Mouse (Mus musculus) WW6 (cell line): ENCODE measurements around the gene Galnt6.

Experiments used
- DNase-seq: peaks from one replicate; pipeline ENCODE4 v3.0.0-alpha.2; 2013; ENCODE audit warnings: low read depth, low spot score

The Galnt6 gene

GRCm38 (mm10) chr15:100685255-100685654, 43.9 kb downstream of the Galnt6 start:
- DNase-seq: no peak

- DNase-seq: no peak
Measured at GRCm38 (mm10) chr15:100684450-100684849, 44.7 kb downstream of the Galnt6 start.

DNA sequence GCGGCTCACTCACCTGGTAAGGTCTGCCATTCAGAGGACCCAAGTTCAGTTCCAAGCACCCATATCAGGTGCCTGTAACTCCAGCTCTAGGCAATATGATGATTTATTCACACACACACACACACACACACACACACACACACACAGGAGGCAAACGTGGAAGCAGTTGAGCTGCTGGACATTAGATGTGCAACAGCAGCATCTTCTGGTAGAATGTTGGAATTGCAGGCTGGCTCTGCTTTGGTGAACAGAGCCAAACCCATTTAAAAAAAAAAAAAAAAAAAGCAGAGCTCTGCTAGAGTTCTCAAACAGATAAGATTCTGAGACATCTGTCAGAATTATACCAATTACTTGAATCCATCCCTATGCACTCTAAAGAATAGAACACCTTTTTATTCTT, 46.1 kb downstream of the Galnt6 start:
- peak; percentile 33 for DNase-seq

DNA sequence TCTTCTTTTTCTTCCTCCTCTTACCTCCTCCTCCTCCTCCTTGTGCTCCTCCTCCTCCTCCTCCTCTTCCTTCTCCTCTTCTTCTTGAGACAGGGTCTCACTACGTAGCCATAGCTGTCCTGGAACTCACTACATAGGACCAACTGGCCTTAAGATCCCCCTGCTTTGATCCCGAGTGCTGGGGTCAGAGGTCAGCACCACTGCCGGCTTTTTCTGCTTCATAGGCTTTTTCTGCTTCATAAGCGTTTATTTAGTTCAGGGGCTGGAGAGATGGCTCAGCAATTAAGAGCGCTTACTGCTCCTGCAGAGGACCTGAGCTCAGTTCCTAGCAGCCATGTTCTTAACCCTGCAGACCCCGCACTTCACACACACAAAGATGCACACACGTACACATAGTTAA, 47.4 kb downstream of the Galnt6 start:
- DNase-seq: no peak

GRCm38 (mm10) chr15:100680381-100680780, 48.8 kb downstream of the Galnt6 start:
- DNase-seq: no peak

- no peak for DNase-seq
Measured at GRCm38 (mm10) chr15:100679005-100679404, 50.2 kb downstream of the Galnt6 start.

DNA sequence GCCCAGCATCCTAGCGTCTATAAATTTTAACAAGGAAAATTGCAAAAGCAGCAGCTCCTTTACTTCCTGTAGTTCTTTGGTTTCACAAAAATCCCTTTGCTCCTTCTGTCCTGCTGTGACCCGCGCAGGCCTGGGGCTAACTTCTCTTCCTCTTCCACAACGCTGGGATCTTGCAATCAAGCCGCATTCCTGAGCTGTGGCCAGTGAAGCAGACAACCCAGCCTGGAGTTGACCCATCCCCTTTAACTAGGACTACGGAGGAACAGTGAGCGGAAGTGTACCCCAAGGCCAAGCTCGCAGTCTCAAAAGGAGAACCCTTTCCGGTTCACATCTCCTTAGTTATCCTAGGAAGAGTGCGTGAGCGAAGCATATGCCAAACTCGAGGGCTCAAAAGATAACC, 50.6 kb downstream of the Galnt6 start:
- no peak for DNase-seq

- DNase-seq: no peak
Measured at GRCm38 (mm10) chr15:100677675-100678074, 51.5 kb downstream of the Galnt6 start.

DNA sequence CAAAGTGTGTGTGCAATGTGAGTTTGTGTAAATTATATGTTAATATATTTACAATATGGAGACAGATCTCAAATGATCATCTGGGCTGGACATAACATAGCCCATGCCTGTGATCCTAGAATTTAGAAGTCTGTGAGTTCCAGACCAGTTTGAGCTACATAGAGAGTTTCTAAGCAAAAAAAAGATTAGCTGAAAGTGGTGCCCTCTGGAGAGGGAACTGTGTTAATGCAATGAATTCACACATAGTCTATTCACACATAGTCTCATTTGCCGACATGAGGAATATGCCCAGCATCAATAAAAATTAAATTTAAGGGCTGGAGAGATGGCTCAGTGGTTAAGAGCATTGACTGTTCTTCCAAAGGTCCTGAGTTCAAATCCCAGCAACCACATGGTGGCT, 52.7 kb downstream of the Galnt6 start:
- no peak for DNase-seq

GRCm38 (mm10) chr15:100675486-100675885, 53.7 kb downstream of the Galnt6 start:
- DNase-seq: no peak

DNA sequence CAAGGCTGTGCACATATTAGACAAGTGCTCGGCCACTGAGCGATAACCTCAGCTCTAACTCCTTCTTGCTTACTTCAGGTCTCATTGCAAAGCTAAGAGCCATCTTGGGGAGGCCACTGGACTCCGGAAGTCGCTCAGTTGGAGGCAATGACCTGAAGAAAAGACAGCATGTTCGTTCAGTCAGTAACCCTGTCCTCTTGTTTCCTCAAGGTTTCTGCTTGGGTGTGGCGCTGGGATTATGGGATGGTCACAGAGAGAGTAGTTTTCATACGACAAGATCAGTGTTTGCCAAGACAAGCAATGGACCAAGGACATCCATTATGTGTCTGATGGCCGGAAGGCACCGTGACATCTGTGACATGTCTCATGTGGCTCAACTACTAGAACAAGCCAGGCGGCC, 54.6 kb downstream of the Galnt6 start:
- DNase-seq: no peak

DNA sequence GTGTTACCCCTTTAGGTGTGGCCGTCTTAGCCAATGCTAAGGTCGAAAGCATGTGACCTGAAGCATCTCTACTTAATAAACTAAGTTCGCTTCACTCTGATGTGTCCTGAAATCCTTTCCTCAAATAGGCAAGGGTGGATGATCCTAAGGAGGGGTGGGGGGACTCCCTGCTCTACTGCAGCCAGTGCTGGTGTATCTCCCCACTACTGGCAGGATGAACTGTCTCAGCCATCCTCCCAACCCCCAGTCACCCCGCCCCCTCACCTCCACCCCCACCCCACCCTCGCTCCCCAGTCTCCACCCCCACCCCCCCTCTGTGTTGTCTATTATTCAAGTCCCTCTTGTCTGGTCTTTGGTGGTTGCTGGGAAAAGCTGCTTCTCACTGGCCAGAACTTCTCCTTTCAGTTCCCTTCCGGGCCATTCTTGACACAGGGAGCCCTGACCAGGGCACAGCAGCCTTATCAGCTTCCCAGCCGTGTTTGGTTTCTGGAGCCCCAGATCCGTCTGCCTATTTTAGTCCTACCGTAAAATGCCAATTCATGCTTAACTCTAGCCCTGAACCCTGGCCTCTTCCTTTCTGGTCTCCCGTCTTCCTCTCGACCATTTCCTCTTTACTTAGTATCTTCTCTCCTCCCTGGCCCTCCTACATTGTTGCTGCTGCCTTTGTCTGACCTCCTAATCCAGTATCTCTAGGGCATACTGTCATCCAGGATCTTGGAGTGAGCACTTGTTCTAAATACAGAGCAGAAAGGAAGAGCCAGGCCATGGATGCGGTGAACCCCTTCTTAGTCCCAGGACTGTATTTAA, 55.4 kb downstream of the Galnt6 start:
- DNase-seq: no peak

DNA sequence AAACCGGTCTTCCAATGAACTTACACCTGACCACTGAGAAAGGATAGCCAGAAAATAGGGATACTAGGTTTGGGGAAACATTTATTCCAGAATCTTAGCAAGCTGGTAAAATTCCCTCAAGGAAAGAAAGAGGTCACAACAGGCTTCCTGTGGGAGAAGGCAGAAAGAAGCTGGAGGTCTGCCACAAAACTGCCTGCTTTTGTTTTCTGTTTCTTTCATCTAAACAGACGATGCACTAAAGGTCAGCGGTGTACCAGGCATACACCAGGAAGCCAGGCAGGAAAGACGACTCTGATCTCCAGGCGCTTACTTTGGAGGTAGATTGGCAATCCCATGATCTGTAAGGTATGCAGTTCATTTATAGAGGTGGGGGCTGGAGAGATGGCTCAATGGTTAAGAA, 58.3 kb downstream of the Galnt6 start:
- DNase-seq: no peak

DNA sequence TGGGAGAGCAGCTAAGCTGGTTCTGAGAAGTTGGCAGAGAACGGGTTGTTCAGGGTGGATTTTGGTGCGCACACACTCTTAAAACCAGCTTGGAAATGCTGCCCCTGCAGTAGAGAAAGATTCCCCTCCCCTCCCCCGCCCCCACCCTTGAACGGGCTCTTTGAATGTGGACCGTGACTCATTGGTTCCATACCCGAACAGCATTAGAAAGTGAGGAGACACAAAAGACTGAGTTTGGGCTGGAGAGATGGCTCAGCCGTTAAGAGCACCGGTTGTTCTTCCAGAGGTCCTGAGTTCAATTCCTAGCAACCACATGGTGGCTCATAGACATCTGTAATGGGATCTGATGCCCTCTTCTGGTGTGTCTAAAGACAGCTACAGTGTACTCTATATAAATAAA, 59.2 kb downstream of the Galnt6 start:
- DNase-seq: no peak

GRCm38 (mm10) chr15:100669337-100669736, 59.8 kb downstream of the Galnt6 start, which contains the start of gene Bin2:
Bin2 (minus strand) TSS chr15:100669553.
- DNase-seq: no peak

DNA sequence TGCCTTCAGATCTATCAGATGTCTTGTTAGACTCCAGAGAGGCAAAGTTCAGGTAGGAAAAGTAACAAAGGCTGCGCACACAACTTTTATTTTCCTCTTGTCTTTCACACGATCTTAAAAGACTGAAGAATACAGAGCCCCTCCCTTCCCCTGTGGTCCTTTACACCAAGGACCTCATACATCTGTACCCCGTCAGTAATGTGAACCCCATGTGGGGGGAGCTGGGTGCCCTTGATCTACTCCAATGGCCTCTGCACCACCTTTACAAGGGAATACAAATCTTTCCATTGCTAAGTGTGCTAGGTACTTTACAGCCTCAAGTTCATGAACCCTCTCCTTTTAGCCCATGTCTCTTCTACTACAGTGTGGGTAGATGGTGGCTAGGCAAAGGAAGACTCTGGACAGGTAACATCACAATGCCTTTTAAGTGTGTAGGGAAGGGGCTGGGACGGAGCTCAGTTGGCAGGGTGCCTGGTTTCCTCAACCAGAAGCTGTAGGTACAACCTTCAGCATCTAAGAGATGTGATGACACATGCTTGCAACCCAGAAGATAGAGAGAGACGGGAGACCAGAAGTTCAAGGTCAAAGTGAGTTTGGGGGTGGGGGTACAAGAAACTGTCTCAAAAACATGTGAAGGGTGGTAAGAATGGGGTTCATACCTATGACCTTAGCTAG, 61.2 kb downstream of the Galnt6 start:
- no peak for DNase-seq

DNA sequence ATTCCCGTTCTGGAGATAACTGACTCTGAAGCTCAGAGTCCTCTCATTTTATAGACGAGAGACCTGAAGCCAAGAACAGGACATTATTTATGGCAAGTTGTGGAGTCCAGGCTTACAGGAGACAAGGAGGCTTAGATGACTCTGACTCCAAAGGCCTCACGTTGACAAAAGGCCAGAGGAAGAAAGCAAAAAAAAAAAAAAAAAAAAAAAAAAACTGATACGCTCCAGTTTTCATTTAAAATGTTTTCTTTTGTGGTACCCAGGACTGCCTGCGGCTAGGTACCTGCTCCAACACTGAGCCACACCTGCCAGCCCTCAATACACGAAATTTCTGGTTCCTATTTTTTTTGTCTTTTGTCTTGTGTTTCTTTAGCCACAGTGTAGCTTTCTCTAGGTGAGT, 61.8 kb downstream of the Galnt6 start:
- no peak for DNase-seq

- DNase-seq: no peak
Measured at GRCm38 (mm10) chr15:100666851-100667250, 62.3 kb downstream of the Galnt6 start.

DNA sequence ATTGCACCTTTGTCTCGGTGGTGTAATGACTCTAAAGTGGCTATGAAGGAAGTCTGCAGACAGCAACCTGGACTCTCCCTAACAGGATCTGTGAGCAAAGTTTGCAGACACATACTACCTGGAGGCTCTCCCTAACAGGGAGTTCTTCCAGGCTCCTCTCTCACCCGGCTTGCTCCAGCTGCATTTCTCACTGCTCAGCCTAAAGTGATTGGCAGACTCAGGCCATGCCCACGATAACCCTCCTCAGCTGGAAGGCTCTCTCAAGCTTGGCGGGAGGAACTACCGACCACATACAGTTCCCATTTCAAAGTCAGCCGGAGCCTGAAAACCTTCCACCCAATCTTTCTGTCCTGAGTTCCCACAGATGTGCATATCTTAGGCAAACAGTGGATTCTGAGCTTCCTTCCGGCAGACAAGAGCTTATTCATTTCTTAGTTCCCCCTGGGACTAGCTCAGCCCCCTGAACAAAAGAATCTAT, 62.9 kb downstream of the Galnt6 start:
- no peak for DNase-seq

DNA sequence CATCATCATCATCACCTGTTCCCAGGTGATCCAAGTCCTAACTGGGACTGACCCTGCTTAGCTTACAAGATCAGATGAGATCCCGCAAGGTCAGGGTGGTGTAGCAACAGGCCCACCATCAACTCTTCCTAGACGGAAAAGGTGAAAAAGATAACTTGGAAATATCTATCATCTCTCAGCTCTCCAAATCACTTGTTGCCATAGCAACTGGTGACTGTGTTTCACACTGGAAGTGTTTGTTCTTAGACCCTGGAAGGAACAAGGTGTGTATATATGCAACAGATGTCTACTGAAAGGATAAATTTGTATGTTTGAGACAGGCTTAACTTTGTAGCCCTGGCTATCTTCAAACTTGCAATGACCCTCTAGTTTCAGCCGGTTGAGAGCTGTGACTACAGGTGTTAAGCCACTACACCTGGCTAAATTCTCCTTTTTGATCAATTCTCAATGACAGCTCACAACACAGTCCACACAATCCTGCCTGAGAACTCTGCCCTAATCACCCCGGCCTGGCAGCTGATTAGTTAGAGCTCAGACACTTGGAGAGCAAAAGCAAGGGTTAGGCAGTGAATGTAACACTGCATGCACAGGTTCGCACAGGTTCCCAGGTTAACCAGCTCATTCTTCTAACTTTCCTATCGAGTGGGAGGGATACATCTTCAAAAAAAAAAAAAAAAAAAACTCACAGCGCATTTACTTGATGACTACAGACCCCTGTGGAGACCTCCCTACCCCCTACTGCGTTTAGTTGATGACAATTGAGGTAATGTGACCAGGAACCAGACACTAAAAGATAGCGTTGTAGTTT, 63.6 kb downstream of the Galnt6 start:
- no peak for DNase-seq

GRCm38 (mm10) chr15:100664813-100665274, 64.3 kb downstream of the Galnt6 start:
- DNase-seq: no peak

- DNase-seq: no peak
Measured at GRCm38 (mm10) chr15:100660805-100661204, 68.4 kb downstream of the Galnt6 start.
